15 mouse cellular contexts compared by ENCODE assay signal in genomic region chr16:71889679-71890078, GRCm38 (mm10).
"Had no signal": no experiment of that assay in that cellular context is flagged by ENCODE, and none has a peak within 500 bp of the region (broad histone marks: within the 10 kb centered on the region; RNA-seq: fewer than 3 reads in every experiment).

No protein-coding gene starts in this region.

- ATAC-seq: hindbrain, postnatal 0 days; intestine, embryonic 16.5 days; liver, embryonic 12.5 days had no signal

- DNase-seq: gastrocnemius, adult 2 months; gastrocnemius, postnatal 10 days; gastrocnemius, postnatal 25 days; heart, adult 18-20 months; heart, postnatal 14 days; heart, postnatal 36 days; kidney, adult 11 months; kidney, adult 8-10 months; kidney, postnatal 36 days; layer of hippocampus, adult 9-11 months; layer of hippocampus, postnatal 36 days; left cerebral cortex, postnatal 4 days had no signal
